Mouse (Mus musculus): ENCODE results near the gene Gm5485.
A peak's percentile ranks its signal among the peaks of the same experiment; 100 is the strongest.

Gm5485 gene

DNA sequence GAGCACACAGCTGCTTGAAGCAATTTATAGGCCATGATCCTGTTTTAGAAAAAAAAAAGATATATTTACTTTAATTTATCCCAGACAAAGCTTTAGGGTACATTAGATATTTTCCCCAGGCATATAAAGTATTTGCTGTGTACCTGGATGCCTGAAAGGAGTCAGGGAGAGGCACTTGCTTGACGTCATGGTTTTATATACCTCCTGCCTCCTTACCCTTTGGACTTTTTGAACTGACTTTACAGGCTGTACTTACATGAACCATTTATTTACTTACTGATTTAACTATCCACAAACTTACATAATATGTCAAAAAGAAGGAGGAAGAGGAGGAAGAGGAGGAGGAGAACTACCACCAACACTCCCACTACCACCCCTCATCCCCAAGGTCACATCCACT is at the start of gene Gm5485:
Gene Gm5485 (minus strand): TSS at position 171 of the 400 bp plus-strand sequence.
- DNase-seq, result no peak

DNA sequence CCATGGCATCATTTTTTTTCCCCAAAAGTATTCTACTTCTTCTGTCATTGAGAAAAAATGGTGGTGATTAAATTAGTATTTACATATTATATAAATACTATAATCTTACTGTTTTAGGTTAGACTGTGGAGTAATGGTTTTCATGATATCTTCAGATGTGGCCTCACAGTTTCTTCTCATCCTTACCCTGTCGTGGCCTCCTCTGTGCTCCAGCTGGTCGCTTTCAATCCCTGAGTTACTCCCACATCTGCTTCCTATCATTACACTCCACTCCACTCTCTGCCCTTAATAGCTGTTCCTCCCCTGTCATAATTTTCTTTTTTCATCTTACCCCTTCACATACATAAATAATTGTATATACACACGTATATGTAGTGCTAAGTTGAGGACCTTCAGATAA is 41.0 kb upstream of the Gm5485 start:
- DNase-seq, result no peak

DNA sequence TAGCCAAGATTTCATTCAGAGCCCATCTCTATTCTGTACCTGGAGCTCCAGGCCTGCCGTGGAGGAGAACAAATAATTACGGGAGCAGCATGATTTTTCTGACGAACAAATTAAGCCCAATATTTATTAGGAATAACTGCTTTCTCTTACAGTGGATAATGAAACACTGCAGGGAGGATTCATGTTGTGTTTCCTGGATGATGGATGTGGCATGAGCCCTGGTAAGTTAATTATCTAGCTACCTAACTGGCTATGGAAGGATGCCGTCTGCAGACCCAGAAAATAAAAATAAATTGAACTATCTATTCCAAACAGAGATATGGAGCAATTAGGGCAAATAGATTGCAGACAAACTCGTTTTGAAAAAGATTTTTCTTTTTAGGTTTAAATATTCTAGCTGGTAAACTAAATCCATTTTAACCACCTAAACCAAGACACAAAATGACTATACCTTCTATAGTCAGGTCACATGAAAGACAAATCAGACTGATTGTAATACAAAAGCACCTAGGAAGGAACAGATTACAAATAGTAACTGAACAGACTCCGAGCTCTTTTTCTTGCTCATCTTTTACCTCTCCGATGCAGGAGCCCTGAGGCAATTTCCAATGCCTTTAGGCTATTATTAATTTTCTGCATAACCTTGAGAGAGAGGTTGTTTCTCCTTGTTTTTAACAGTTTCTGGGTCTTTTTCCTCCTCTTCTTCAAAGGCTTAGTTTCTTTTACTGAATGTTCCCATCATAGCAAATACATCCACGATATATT is 34.1 kb upstream of the Gm5485 start:
- no peak for DNase-seq

- no peak for DNase-seq
These were observed 32.4 kb upstream of the Gm5485 start for GRCm38 (mm10) chr16:48444589-48444988.

- no peak for DNase-seq
These were observed 25.3 kb upstream of the Gm5485 start for GRCm38 (mm10) chr16:48437476-48437875.

DNA sequence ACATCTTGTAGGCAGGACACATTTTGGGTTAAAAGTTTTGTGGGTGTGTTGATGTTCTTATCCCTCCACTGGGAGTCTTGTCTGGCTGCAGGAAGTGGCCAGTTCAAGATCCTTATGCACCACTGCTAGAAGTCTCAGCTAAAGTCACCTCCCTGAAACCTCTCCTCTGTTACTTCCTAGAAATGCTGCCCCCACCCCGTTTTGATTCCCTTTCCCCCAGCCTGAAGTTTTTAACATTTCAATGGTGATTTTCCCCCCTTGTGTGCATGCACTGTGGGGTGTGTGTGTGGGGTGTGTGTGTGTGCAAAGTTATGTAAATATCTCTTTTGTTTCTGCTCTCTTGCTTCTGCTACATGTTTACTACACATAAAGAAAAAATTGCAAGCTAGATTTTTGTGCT is 23.2 kb upstream of the Gm5485 start:
- DNase-seq, result no peak

DNA sequence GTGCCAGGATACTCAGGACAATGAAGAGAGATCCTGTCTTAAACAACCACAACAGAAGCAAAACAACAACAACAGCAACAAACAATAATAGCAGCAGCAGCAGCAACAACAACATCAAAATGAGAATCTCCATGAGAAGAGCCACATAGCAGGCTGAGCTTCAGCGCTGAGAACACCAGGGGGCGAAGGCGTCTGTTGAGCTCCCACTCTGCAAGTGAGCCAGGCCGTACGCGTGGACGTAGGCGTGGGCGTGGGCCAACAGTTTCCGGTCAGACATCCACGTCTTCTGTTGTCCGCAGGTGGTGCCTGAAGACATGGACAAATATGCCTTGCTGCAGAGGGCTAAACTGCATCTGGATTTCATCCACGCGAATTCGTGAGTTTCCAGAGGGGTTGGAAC is 18.8 kb upstream of the Gm5485 start, which contains the start of gene Morc1:
Gene Morc1 (plus strand): TSS at position 211 of the 400 bp plus-strand sequence.
- no peak for DNase-seq

- no peak for DNase-seq
These were observed 17.2 kb upstream of the Gm5485 start for GRCm38 (mm10) chr16:48429427-48429826.

DNA sequence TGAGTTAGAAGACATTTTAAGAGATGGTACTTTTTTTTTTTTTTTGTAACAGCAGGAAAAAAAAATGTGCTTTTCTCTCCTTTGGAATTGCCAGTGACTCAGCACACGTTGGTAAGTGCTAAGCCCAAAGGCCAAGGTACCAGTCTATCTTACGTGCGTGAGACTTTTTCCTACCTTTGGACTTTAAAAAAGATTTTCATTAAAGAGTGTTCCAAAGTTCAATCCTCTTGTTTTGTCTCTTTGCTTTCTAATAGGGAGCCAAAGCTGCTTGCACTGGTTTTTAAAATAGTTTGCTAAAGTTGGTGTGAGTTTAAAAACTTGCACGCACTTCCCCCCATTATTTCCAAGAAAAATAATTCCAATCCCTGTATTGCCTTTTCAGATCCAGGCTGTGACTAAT is 11.9 kb upstream of the Gm5485 start:
- peak; percentile 9 to 70 for DNase-seq

DNA sequence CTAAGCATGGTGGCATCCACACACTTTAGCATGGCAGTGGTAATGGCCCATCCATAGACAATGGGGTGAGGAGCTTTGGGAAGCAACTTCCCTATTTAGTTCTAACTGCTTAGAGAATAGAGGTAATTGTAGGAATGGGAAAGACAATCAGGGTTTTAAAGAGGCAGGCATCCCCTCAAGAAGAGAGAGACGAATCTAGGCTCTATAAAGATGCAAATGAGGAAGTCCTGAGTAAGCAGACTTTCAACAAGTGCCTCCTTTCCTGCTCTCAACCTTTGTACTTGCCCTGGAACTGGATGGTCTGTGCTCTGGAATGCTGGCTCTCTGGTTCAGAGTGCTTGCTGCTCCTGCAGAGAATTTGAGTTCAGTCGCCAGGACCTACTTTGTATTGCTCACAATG is 10.3 kb upstream of the Gm5485 start:
- peak; percentile 85 for DNase-seq

- DNase-seq, result no peak
These were observed 6.8 kb upstream of the Gm5485 start for GRCm38 (mm10) chr16:48419035-48419434.

DNA sequence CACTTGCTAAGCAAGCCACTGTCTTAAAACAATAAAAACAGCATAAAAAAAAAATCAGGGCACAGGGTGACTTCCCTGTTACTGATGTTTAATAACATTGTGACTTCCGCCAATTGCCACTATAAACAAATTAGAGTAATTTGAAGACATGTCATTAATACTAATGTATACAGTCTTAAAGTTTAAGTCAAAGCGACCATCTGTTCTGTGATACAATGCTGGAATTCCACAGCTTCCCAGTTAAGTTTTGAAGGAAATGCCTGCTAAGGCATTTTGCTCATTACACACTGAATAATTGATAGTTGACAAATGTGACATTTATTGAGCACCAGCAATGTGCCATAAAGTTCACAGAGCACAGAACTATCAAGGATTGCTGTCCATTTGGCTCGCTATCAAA is 6.3 kb upstream of the Gm5485 start:
- no peak for DNase-seq

DNA sequence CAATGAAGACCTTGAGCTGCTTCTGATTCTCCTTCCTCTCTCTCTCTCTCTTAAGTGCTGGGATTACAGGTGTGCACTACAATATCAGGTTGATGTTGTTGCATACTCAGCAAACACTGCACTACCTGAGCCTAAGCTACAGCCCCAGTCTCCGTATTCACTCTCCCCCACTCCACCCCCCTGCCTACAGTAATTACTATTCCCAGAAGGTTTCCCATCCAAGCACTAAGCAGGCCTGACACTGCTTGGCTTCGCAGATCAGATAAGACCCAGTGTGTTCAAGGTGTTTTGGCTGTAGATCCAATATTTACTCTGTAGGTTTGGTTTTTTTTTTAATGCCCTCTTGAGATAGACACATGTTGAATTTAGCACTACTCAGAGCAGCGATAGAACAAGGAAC is 2.1 kb downstream of the Gm5485 start:
- no peak for DNase-seq

DNA sequence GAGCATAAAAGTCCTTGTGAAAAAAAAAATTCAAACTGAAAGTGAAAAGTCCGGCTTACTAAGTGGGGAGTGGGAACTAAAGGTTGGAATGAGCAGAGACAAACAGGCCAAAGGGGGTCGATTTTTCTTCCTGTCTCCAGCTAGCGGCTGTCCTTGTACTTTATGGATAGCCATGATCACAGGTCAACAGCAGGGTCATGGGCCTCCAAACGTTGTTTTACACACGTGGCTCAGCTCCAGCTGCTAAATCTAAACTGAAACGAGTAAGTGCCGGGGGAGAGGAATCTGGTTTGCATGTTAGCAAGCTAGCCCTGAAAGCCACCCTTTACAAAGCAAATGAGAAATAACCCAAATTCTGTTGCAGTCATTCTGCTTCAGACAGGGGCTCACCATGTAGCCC is 2.6 kb downstream of the Gm5485 start:
- DNase-seq, result no peak

- peak; percentile 12 to 41 for DNase-seq
These were observed 6.4 kb downstream of the Gm5485 start for GRCm38 (mm10) chr16:48405674-48406403.

DNA sequence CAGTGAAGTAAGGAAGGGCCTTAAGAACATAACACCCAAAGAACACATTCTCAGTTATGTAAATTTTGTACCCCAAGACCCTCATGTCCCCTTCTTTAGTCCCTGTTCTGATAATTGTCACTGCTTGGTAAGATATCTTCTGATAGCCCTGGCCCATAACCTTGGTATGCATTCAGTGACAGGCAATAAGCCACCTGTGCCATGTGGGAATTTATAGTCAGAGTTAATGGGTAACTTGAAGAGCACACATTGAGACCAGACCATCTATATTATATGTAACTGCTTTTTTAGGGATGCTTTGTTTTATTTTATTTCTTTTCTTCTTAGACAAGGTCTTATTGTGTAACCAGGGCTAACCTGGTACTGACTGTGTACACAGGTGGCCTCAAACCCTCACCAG is 8.2 kb downstream of the Gm5485 start:
- no peak for DNase-seq

DNA sequence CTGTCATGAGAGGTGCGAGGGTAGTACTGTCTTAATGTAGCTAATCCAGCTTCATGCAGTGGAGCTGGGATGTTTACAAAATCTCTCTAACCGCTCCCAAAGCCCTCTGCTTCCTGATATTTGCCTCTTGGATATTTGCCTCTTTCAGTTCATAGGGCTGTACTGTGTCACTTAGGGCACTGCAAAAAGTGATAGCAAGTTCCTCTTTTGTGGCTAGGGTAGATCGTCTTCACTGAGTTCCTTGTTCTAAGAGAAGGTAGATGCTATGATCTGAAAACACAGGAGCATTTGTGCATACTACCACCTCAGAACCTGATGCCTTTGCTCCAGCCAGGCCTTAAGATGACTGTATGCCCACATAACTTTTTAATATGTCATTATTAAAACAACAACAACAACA is 8.8 kb downstream of the Gm5485 start:
- no peak for DNase-seq

DNA sequence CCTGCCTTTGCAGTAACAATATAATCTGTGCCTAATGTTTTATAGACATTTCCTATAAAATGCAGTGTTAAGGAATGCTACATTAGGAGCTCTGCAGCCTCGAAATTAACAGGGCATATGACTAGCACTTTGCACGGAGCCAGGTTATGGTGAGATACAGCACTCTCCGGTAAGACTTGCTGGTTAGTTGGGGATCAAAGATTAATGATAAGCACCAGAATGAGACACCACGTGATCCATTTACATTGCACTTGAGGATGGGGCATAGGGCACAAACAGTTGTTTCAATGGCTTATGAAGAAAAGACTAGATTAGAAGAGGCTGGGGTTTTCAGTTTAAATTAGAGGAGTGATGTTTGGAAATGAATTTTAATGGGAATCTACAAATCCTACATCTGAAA is 9.3 kb downstream of the Gm5485 start:
- DNase-seq, result no peak

DNA sequence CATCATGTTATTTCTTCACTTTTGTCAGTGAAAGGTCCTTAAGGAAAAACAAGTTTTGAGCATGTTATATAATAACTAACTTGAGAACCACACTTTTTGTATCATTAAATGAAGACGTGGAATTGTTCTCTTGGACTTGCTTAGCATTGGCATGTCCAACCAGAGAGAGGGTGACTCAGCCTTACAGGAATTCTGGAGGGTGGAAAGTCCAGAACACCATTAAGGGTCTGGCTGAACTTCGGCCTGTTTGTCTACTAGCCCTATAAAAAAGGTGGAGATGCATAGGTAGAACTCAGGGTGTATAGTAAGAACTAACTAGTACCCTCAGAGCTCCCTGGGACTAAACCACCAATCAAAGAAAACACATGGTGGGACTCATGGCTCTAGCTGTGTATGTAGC is 16.9 kb downstream of the Gm5485 start:
- peak; percentile 9 to 39 for DNase-seq

GRCm38 (mm10) chr16:48386982-48387381 is 25.2 kb downstream of the Gm5485 start:
- DNase-seq, result no peak

DNA sequence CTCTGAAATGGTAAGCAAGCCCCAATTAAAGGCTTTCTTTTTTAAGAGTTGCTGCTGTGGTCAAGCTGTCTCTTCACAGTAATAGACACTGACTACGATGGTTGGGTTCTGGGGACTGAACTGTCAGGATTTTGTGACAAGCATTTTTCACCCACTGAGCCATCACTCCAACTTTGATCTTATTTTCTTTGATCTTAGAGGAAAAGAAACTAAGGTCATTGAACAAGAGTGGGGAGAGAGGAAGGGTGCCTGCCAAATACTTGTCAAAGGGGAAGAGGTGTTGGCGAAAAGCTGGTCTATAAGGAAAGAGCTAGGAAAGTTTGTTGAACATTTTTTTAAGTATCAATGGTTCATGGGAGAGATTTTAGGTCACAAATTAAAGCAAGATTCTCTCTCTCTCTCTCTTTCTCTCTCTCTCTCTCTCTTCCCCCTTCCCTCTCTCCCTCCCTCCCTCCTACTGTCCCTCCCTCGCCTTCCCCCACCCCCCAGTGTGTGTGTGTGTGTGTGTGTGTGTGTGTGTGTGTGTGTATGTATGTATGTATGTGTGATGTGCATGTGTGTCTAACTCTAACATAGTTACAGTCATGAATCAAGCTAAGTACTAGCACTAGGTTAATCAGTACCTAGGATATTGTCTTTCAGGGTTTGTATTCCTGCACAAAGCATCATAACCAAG is 28.5 kb downstream of the Gm5485 start:
- DNase-seq, result no peak

- DNase-seq, result no peak
These were observed 38.3 kb downstream of the Gm5485 start for GRCm38 (mm10) chr16:48373711-48374485.

DNA sequence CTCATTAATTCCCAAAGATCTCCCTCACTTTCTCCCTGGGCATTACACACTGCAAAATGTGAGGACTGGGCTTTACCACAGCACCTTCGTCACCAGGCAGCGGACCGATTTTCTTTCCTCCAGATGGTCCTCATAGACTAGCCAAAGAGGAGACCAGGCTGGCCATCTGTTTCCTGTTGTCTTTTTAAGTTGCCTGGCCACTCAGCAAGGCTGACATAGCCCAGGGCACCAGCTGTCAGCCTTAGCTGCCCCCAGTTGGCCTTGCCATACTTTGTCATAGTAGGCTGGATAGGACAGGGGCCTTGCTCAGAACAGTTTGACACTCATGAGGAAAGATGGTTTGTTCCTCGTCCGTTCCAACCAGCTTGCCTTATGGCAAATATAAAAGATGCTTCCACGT is 39.8 kb downstream of the Gm5485 start:
- DNase-seq, result no peak
